Mouse (Mus musculus) lung, adult 2 months (tissue): ENCODE data around the gene Hs6st3.

Source experiments
- CTCF ChIP-seq: fragments of 200-500 bp; IDR thresholded peaks from 2 replicates; pipeline ENCODE4 v1.5.1; 2011; ENCODE audit warnings: mild to moderate bottlenecking, low read length, control low read depth; ENCODE audit not compliant: insufficient read depth
- POLR2A ChIP-seq: fragments of 200-500 bp; IDR thresholded peaks from 2 replicates; pipeline ENCODE4 v1.6.1; 2011; ENCODE audit warnings: low read depth, mild to moderate bottlenecking, control low read depth, low read length, borderline replicate concordance; ENCODE audit errors: extremely low read depth

- TF ChIP-seq POLR2A (no peak), CTCF (no peak)
Measured at GRCm38 (mm10) chr14:119612793-119613192, 474.7 kb downstream of the Hs6st3 start.
